Mouse (Mus musculus) midbrain, postnatal 0 days (tissue): ENCODE data around the gene Gtf2f2. TPM values are rescaled to one million over a fixed set of nuclear protein-coding genes. Genes with fewer than 3 reads are reported as not detected.
"Not testable (repeated sequence)": the region's sequence is repeated elsewhere in the genome, so short reads cannot be mapped to it uniquely, and the experiment has no call there.

Experiments used
- ATAC-seq: fragments of 200-750 bp; cut with Nextera tagmentation; 2 replicates; pipeline ENCODE4 v1.8.0; 2017; ENCODE audit warnings: moderate number of reproducible peaks, mild to moderate bottlenecking, moderate TSS enrichment, moderate library complexity; ENCODE audit not compliant: low FRiP score
- DNase-seq: peaks from one replicate; pipeline ENCODE4 v3.0.0-alpha.2; 2015; ENCODE audit warnings: low spot score
- H3K27ac ChIP-seq: fragments of 300-500 bp; sonication (generic); 2 replicates; pipeline ENCODE4 v1.5.1; 2014; ENCODE audit warnings: low read depth, mild to moderate bottlenecking, low read length, mixed read lengths
- H3K27me3 ChIP-seq: fragments of 300-500 bp; sonication (generic); 2 replicates; pipeline ENCODE4 v1.6.1; 2014; ENCODE audit warnings: low read length, control low read depth, mixed read lengths; ENCODE audit not compliant: insufficient read depth
- H3K36me3 ChIP-seq: fragments of 300-500 bp; sonication (generic); 2 replicates; pipeline ENCODE4 v1.6.1; 2014; ENCODE audit warnings: low read length, control low read depth, mixed read lengths; ENCODE audit not compliant: insufficient read depth
- H3K4me1 ChIP-seq: fragments of 300-500 bp; sonication (generic); 2 replicates; pipeline ENCODE4 v1.6.1; 2014; ENCODE audit warnings: mild to moderate bottlenecking, control low read depth, antibody characterized with exemption, low read length, mixed read lengths; ENCODE audit not compliant: insufficient read depth
- H3K4me2 ChIP-seq: fragments of 300-500 bp; sonication (generic); 2 replicates; pipeline ENCODE4 v1.6.1; 2014; ENCODE audit warnings: low read depth, mild to moderate bottlenecking, low read length, mixed read lengths; ENCODE audit not compliant: poor library complexity, severe bottlenecking
- H3K4me3 ChIP-seq: fragments of 300-500 bp; sonication (generic); 2 replicates; pipeline ENCODE4 v1.5.1; 2014; ENCODE audit warnings: low read depth, mild to moderate bottlenecking, low read length, moderate library complexity
- H3K9ac ChIP-seq: fragments of 300-500 bp; sonication (generic); replicated peaks from 2 replicates; pipeline ENCODE4 v1.6.1; 2014; ENCODE audit warnings: mild to moderate bottlenecking, low read length, moderate library complexity, mixed read lengths; ENCODE audit not compliant: poor library complexity, severe bottlenecking
- H3K9me3 ChIP-seq: fragments of 300-500 bp; sonication (generic); 2 replicates; pipeline ENCODE4 v1.6.1; 2016; ENCODE audit warnings: low read length, control low read depth
- CTCF ChIP-seq: IDR thresholded peaks from 2 replicates; pipeline ENCODE4 v1.5.1; 2016; ENCODE audit warnings: antibody characterized with exemption, mild to moderate bottlenecking
- WGBS: fragments of 180-500 bp; shearing (Covaris S2); extraction: QIAGEN DNeasy Blood & Tissue Kit; methylation state at CpG from one replicate; pipeline ENCODE4 v1.1.7; 2014; 5-methylcytosine and 5-hydroxymethylcytosine counted together
- polyA plus RNA-seq: library from polyadenylated mRNA; unstranded; fragments of >200 nt; fragmentation: Nextera tagmentation; extraction: Ambion mirVana; gene quantifications from 2 replicates; pipeline ENCODE4 v1.2.1, GENCODE M21; 2015
- total RNA-seq: library from RNA; depleted of rRNA; stranded (reverse); fragments of >200 nt; gene quantifications from 2 replicates; pipeline ENCODE4 v1.2.3, GENCODE M21; 2014

Gene Gtf2f2
- total and polyA plus RNA-seq, 2 experiments from 2014 or later: 22.7 to 42.6 TPM

DNA sequence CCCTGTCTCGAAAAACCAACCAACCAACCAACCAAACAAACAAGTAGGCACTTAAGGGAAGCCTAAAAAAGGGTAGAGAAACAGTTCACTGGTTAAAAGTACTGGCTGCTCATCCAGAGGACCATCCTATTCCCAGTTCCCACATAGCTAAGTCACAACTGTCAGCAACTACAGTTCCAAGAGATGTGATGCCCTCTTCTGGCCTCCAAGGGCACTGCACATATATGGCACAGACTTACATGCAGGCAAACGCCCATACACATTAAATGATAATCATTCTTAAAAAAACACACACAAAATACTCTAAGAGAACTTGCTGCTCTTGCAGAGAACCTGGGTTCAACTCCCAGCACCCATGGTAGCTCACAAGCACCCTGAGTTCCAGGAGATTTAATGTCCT, 76.3 kb downstream of the Gtf2f2 start:
- peak; percentile 38 for TF ChIP-seq CTCF
- 88% methylated on average over 2 of the region's 2 CpGs for WGBS
- no peak overlapping the region for H3K4me3 ChIP-seq
- no peak overlapping the region for H3K4me2 ChIP-seq
- no peaks in the 10 kb centered on the region for H3K27me3 ChIP-seq
- H3K9me3 ChIP-seq: no peaks in the 10 kb centered on the region
- no peaks in the 10 kb centered on the region for H3K4me1 ChIP-seq
- no peak for ATAC-seq
- no peak overlapping the region for H3K9ac ChIP-seq
- no peak for DNase-seq
- H3K36me3 ChIP-seq: no peaks in the 10 kb centered on the region
- no peak overlapping the region for H3K27ac ChIP-seq

DNA sequence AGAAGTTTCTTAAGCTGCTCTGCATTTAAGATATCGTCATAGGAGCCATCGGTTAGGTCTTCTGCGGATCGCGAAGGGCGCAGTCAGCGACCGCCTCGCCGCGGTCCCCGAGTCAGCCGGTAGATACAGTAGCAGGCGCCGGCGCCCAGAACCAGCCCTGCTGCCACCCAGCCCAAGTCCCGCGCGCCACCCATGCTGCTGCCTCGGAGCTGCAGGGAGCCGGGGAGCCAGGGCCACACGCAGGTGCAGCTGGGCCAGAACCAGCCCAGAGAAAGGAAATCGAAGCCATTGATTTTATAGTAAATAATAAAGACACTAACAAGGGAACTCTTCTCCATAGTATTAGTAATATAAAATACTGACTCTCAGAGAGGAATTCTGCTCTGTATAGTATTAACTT, 79.4 kb downstream of the Gtf2f2 start:
- Histone ChIP-seq H3K36me3 (no peaks in the 10 kb centered on the region), H3K4me2 (no peak overlapping the region), H3K9ac (no peak overlapping the region), H3K4me1 (no peaks in the 10 kb centered on the region), H3K27me3 (no peaks in the 10 kb centered on the region), H3K27ac (no peak overlapping the region), H3K9me3 (no peaks in the 10 kb centered on the region), H3K4me3 (no peak overlapping the region)
- 96% methylated on average over 23 of the region's 23 CpGs for whole genome bisulfite sequencing
- DNase-seq (no peak), ATAC-seq (no peak)
- no peak for TF ChIP-seq CTCF

DNA sequence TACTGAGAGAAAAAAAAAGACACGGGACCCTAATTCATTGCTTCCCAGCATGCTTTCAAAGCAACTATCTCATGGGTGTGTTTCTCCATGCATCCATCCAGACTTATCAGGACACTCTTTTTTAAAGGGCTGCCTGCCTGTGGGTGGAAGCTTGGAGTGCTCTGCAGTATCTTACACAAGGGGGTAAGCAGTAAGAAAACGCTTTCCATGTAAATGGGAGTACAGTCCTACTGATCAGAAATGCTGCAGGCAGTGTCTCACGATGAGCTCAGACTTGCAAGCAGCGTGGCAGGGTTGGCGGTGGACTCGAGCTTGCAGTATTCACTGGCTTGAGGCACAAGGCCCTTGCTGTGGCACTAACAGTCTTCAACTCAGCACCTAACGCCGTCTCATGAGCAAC, 81.0 kb downstream of the Gtf2f2 start:
- not testable (repeated sequence) for DNase-seq, H3K4me2 ChIP-seq, H3K9ac ChIP-seq, H3K9me3 ChIP-seq, ATAC-seq, H3K27me3 ChIP-seq, H3K4me1 ChIP-seq, H3K27ac ChIP-seq, H3K4me3 ChIP-seq, H3K36me3 ChIP-seq
- WGBS: 66% methylated on average over 8 of the region's 8 CpGs

DNA sequence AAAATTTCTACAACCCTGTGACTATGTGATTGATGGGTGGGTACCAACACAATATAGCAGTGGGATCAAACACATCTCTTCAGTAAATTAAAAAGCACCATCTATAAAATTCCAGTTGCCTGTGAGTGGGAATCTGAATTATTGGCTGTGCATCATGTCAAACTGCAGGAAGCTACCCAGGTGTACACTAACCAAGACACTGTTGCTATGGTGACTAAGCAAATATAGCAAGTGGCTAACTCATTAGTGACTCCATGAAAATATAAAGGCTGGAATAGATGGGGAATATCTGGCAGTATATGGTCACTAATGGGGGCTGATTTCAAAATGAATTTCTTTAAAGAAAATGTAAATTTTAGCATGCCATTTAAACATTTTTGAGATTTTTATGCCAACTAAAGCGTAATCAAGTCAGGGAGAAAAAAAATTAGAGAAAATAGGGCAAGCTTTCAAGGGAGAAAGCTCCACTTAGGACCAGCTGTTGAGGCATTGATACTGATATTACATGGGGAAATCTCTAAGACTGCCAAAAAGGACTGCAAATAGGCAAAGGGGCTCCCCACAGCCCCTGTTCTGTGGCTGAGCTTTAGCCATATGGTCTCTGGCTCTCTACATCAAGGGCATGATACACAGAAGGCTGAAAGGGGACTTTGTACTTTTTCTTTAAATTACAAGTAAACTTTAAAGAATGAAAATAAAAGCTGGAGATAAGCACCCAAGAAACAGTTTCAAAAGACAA, 87.2 kb downstream of the Gtf2f2 start:
- DNase-seq: peak; percentile 37
- ATAC-seq: no peak
- TF ChIP-seq CTCF: no peak
- no peak overlapping the region for H3K27ac ChIP-seq
- no peaks in the 10 kb centered on the region for H3K9me3 ChIP-seq
- no peaks in the 10 kb centered on the region for H3K27me3 ChIP-seq
- WGBS: 76% methylated on average over 1 of the region's 1 CpGs
- no peak overlapping the region for H3K4me2 ChIP-seq
- H3K9ac ChIP-seq: no peak overlapping the region
- no peaks in the 10 kb centered on the region for H3K4me1 ChIP-seq
- H3K4me3 ChIP-seq: no peak overlapping the region
- H3K36me3 ChIP-seq: no peaks in the 10 kb centered on the region

DNA sequence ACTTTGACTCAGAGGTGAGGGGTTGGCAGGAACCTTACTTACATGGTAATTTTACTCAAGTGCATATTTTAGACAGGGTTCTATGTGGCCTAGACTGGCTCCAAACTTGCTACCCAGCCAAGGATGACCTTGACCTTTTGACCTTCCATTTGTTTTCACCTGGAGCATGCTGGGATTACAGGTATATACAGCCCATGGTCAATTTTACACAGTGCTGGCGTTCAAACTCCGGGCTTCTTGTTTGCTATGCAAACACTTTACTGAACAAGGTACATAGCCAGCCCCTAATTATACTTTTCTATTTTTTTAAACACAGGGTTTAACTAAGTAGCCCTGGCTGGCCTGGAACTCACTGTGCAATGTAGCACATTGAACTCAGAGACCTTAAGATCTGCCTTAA, 98.0 kb downstream of the Gtf2f2 start:
- H3K4me2 ChIP-seq: no peak overlapping the region
- H3K27me3 ChIP-seq: no peaks in the 10 kb centered on the region
- no peak overlapping the region for H3K27ac ChIP-seq
- H3K9me3 ChIP-seq: no peaks in the 10 kb centered on the region
- H3K4me1 ChIP-seq: no peaks in the 10 kb centered on the region
- 92% methylated on average over 2 of the region's 2 CpGs for WGBS
- ATAC-seq (no peak), DNase-seq (no peak)
- no peak overlapping the region for H3K9ac ChIP-seq
- no peak for TF ChIP-seq CTCF
- H3K36me3 ChIP-seq: no peaks in the 10 kb centered on the region
- H3K4me3 ChIP-seq: no peak overlapping the region

DNA sequence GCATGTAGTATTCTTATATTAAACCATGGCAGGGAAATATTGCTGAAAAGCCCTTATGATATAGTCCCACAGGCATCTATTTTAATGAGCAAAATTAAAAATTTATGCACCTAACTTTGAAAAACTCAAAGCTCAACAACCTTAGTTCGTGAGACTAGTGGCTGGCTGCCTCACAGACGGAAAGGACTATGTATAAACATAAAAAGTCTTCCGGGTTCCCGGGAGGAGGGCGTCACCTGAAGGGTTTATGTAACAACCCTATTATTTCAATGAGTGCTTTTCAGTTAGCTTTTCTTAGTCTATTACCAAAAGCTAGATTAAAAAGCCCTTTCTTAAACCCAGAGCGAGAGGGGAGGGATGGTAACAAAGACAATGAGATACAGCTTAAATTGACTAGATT, 98.7 kb downstream of the Gtf2f2 start:
- no peaks in the 10 kb centered on the region for H3K9me3 ChIP-seq
- no peak for ATAC-seq

More for the DNA sequence above, 98.7 kb downstream of the Gtf2f2 start:
- WGBS: 42% methylated on average over 6 of the region's 6 CpGs
- no peak for DNase-seq
- Histone ChIP-seq H3K4me3 (no peak overlapping the region), H3K4me1 (no peaks in the 10 kb centered on the region), H3K9ac (no peak overlapping the region), H3K27ac (no peak overlapping the region), H3K27me3 (no peaks in the 10 kb centered on the region), H3K36me3 (no peaks in the 10 kb centered on the region), H3K4me2 (no peak overlapping the region)
- TF ChIP-seq CTCF: no peak
